Mouse (Mus musculus) hindbrain, embryonic 15.5 days (tissue): ENCODE data around the gene Ngly1. TPM values are rescaled to one million over a fixed set of nuclear protein-coding genes. Genes with fewer than 3 reads are reported as not detected.
"Not testable (repeated sequence)": the region's sequence is repeated elsewhere in the genome, so short reads cannot be mapped to it uniquely, and the experiment has no call there.

Experiments used
- ATAC-seq: fragments of 200-750 bp; cut with Nextera tagmentation; 2 replicates; pipeline ENCODE4 v1.8.0; 2017; ENCODE audit warnings: low read depth, moderate number of reproducible peaks, moderate TSS enrichment; ENCODE audit not compliant: low FRiP score
- H3K27ac ChIP-seq: fragments of 300-500 bp; sonication (generic); replicated peaks from 2 replicates; pipeline ENCODE4 v1.5.1; 2015; ENCODE audit warnings: mild to moderate bottlenecking, inconsistent platforms
- H3K27me3 ChIP-seq: fragments of 300-500 bp; sonication (generic); 2 replicates; pipeline ENCODE4 v1.6.1; 2015; ENCODE audit warnings: control low read depth, inconsistent platforms
- H3K36me3 ChIP-seq: fragments of 300-500 bp; sonication (generic); 2 replicates; pipeline ENCODE4 v1.6.1; 2015; ENCODE audit warnings: control low read depth, inconsistent platforms
- H3K4me1 ChIP-seq: fragments of 300-500 bp; sonication (generic); replicated peaks from 2 replicates; pipeline ENCODE4 v1.6.1; 2015; ENCODE audit warnings: control low read depth, inconsistent platforms
- H3K4me2 ChIP-seq: fragments of 300-500 bp; sonication (generic); 2 replicates; pipeline ENCODE4 v1.6.1; 2015; ENCODE audit warnings: moderate library complexity, mild to moderate bottlenecking, inconsistent platforms
- H3K4me3 ChIP-seq: fragments of 300-500 bp; sonication (generic); 2 replicates; pipeline ENCODE4 v1.5.1; 2015; ENCODE audit warnings: mild to moderate bottlenecking, inconsistent platforms
- H3K9ac ChIP-seq: fragments of 300-500 bp; sonication (generic); 2 replicates; pipeline ENCODE4 v1.6.1; 2015; ENCODE audit warnings: inconsistent platforms
- H3K9me3 ChIP-seq: fragments of 300-500 bp; sonication (generic); 2 replicates; pipeline ENCODE4 v1.6.1; 2016; ENCODE audit warnings: control low read depth, inconsistent platforms
- WGBS: fragments of 180-500 bp; shearing (Covaris S2); methylation state at CpG from one replicate; pipeline ENCODE4 v1.1.7; 2015; 5-methylcytosine and 5-hydroxymethylcytosine counted together
- polyA plus RNA-seq: library from polyadenylated mRNA; unstranded; fragments of >200 nt; fragmentation: Nextera tagmentation; extraction: Ambion mirVana; gene quantifications from 2 replicates; pipeline ENCODE4 v1.2.1, GENCODE M21; 2015

Gene Ngly1
- polyA plus RNA-seq, 1 experiment from 2014 or later, result 27.5 TPM

DNA sequence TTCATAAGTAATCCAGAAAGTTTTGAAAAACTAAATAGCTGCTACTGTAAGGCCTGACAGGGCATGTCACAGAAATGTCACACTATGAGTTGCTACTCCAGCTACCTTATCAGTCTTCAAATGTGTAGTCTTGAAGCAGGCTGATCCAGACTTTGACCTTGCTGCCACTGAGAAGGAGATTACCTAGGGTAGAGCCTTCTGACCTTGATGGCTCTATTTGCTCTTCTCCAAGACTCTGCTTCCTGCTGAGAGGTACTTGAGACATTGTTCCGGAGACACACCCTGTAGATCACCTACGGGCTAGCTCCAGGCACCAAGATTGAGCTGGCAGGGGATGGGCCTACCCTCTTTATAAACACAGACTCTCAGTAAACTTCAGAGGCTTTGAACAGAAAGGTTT lies 64.0 kb downstream of the Ngly1 start:
- H3K27me3 ChIP-seq, H3K9me3 ChIP-seq, ATAC-seq, H3K9ac ChIP-seq, H3K4me3 ChIP-seq, H3K4me1 ChIP-seq, H3K27ac ChIP-seq, H3K4me2 ChIP-seq, H3K36me3 ChIP-seq: not testable (repeated sequence)
- 75% methylated on average over 2 of the region's 2 CpGs for WGBS

DNA sequence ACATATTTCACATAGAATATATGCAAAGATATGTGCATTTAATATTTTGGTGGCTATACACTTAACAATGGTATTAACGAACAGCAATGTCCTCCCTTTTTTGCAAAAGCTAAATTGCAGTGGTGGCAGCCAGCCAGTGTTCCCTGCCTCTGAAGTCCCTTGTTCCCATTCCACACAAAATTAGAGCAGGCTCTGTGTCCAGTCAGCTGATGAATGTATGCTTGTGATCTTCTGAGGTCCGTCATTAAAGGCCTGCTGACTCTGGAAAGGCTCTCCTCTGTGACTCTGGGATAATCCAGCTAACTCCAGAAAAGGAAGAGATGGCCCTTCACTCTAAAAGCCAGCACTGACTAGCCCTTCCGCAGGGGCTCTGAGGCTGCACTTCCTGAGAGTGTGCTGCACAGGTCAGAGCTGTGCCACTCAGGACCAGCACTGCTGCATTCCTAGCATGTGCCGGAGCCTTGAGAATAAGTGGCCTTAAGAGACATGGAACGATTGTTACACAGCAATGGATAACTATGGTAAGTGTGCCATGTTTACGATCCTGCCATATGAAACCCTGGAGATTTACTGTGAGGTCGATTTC lies 64.9 kb downstream of the Ngly1 start:
- ATAC-seq, result no peak; the same call in 1 of the 2 replicates
- 0 out of 2 replicates have a peak overlapping the region, but pooled peaks have one; percentile 48 for H3K27ac ChIP-seq

DNA sequence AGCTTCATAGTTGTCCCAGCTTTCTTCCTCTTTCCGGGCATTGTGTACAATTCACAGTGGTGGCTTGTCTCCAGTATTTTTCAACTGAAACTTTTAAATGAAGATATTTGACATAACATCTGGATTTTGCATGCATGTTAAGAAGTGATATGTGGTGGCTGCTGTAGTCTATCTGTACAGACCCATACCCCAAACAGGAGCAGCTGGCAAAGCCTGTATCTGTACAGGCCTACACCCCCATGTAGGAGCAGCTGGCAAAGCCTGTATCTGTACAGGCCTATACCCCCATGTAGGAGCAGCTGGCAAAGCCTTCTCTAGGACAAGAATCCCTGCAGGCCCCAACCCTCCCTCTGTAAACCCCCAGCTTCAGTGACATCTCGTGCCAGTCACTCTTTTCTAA lies 65.8 kb downstream of the Ngly1 start:
- Histone ChIP-seq H3K4me1 (no peaks in the 10 kb centered on the region), H3K36me3 (no peaks in the 10 kb centered on the region)
- ATAC-seq, result no peak

More for the DNA sequence above, 64.9 kb downstream of the Ngly1 start:
- Histone ChIP-seq H3K9me3 (no peaks in the 10 kb centered on the region), H3K27me3 (no peaks in the 10 kb centered on the region), H3K4me2 (no peak overlapping the region), H3K4me3 (no peak overlapping the region), H3K4me1 (no peaks in the 10 kb centered on the region), H3K9ac (no peak overlapping the region), H3K36me3 (no peaks in the 10 kb centered on the region)
- WGBS, result 69% methylated on average over 7 of the region's 7 CpGs

DNA sequence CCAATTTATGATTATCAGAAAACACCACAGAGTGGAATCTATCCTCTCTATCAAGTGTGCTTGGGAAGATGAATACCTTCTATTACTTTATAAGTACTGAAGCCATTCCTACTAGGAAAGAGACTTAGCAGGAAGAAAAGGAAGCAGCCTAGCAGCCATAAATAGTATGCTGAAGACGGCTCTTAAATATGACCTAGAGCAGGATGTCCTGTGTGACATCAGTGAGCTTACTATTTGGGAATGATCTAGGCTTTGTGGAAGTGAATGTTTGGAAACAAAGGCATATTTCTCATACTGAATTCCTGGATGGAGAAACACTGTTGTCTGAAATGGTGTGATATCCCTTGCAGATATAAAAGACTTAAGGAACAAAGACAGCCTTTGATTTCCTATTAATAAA lies 67.6 kb downstream of the Ngly1 start:
- Histone ChIP-seq H3K4me2 (no peak overlapping the region), H3K27me3 (no peaks in the 10 kb centered on the region), H3K4me3 (no peak overlapping the region), H3K36me3 (no peaks in the 10 kb centered on the region), H3K4me1 (no peaks in the 10 kb centered on the region), H3K27ac (no peak overlapping the region), H3K9me3 (no peaks in the 10 kb centered on the region), H3K9ac (no peak overlapping the region)
- 87% methylated on average over 1 of the region's 1 CpGs for WGBS
- no peak for ATAC-seq

More for the DNA sequence above, 65.8 kb downstream of the Ngly1 start:
- WGBS, result 81% methylated on average over 2 of the region's 2 CpGs
- Histone ChIP-seq H3K27ac (no peak overlapping the region), H3K27me3 (no peaks in the 10 kb centered on the region), H3K9me3 (no peaks in the 10 kb centered on the region), H3K9ac (no peak overlapping the region), H3K4me3 (no peak overlapping the region), H3K4me2 (no peak overlapping the region)

DNA sequence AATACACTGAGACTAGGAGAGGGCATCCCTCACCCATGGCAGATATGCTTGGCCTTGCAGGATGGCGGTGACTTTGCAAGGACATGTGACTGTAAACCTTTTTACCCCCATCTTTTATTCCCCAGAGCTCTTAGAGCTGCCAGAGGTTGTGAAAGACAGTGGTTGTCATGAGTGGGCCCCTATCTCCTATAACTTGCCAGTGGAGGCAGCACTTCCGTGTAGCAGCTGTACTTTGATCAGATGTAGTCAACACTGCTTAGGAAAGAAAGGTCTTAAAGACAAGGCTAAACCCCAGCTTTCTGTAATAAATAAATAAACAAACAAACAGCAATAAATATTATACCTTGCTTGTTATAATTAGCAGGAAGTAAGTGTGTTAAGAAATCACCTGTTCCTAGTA lies 70.7 kb downstream of the Ngly1 start:
- Histone ChIP-seq H3K4me3 (no peak overlapping the region), H3K9me3 (no peaks in the 10 kb centered on the region), H3K4me1 (no peaks in the 10 kb centered on the region), H3K27me3 (no peaks in the 10 kb centered on the region), H3K9ac (no peak overlapping the region), H3K36me3 (no peaks in the 10 kb centered on the region), H3K4me2 (no peak overlapping the region), H3K27ac (no peak overlapping the region)
- no peak for ATAC-seq
- WGBS, result 84% methylated on average over 2 of the region's 2 CpGs

DNA sequence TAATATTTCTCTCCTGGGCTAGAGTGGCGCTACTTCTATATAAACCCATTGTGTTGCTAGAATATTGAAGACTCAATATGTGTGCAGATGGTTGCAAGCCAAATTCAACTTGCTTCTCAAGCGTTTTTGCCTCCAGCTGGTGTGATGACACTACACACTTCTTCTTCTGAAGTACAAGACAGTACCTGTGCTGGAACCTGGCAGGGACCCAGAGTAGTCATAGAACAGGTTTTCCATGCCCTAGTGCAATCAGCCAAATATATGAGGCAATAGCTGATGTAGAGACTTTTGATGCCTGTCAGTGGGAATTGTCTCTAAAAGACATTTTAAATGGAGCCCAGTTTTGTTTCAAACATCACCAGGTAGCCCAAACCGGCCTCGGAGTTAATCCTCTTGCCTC lies 75.3 kb downstream of the Ngly1 start:
- Histone ChIP-seq H3K27ac (no peak overlapping the region), H3K9ac (no peak overlapping the region), H3K9me3 (no peaks in the 10 kb centered on the region), H3K4me2 (no peak overlapping the region), H3K36me3 (no peaks in the 10 kb centered on the region), H3K27me3 (no peaks in the 10 kb centered on the region), H3K4me1 (0 out of 2 replicates have a peak, but pooled peaks cover 4% of the 10 kb centered on the region), H3K4me3 (no peak overlapping the region)
- 89% methylated on average over 4 of the region's 4 CpGs for WGBS
- ATAC-seq, result no peak

DNA sequence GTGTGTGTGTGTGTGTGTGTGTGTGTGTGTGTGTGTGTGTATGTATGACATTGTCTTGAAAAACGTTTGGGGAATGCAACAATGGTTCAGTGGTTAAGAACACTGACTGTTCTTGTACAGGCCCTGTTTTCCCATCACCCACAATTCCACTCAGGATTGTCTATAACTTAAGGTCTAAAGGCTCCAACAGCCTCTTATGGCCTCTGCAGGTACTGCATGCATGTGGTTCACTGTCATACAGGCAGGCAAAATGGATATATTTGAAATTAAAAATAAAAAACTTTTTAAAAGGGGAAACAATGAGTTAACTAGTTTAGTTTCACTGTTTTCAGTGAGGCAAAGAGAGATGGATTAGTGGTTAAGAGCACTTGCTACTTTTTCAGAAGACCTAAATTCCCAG lies 76.1 kb downstream of the Ngly1 start:
- 48% methylated on average over 1 of the region's 1 CpGs for WGBS
- no peak for ATAC-seq

DNA sequence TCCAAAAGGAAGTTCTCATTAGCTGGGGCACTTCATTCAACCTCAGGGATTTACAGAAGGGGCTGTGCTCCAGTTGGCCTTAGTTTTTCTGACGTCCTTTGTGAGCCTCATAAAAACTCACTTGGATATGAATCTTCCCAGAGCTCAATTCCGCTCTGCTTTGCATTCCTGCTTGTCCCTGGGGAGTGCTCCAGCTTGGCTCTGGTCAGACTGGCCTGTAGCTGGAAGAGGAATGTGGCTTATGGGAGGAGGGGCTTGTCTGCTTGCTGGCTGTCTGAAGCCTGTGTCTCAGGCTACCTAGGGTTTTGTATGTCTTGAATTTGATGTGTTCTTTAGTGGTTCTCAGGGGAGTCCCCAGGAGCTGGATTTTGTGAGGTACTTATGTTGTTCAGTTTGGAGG lies 79.5 kb downstream of the Ngly1 start:
- Histone ChIP-seq H3K9me3 (no peaks in the 10 kb centered on the region), H3K36me3 (no peaks in the 10 kb centered on the region), H3K4me2 (no peak overlapping the region), H3K27me3 (no peaks in the 10 kb centered on the region), H3K27ac (no peak overlapping the region), H3K9ac (no peak overlapping the region), H3K4me1 (0 out of 2 replicates have a peak, but pooled peaks cover 4% of the 10 kb centered on the region), H3K4me3 (no peak overlapping the region)
- WGBS, result 9% methylated on average over 2 of the region's 2 CpGs
- no peak for ATAC-seq

More for the DNA sequence above, 76.1 kb downstream of the Ngly1 start:
- no peak overlapping the region for H3K4me2 ChIP-seq
- no peaks in the 10 kb centered on the region for H3K36me3 ChIP-seq
- H3K9me3 ChIP-seq, result no peaks in the 10 kb centered on the region
- no peaks in the 10 kb centered on the region for H3K27me3 ChIP-seq
- H3K4me3 ChIP-seq, result no peak overlapping the region
- 0 out of 2 replicates have a peak, but pooled peaks cover 4% of the 10 kb centered on the region for H3K4me1 ChIP-seq
- no peak overlapping the region for H3K27ac ChIP-seq
- no peak overlapping the region for H3K9ac ChIP-seq

DNA sequence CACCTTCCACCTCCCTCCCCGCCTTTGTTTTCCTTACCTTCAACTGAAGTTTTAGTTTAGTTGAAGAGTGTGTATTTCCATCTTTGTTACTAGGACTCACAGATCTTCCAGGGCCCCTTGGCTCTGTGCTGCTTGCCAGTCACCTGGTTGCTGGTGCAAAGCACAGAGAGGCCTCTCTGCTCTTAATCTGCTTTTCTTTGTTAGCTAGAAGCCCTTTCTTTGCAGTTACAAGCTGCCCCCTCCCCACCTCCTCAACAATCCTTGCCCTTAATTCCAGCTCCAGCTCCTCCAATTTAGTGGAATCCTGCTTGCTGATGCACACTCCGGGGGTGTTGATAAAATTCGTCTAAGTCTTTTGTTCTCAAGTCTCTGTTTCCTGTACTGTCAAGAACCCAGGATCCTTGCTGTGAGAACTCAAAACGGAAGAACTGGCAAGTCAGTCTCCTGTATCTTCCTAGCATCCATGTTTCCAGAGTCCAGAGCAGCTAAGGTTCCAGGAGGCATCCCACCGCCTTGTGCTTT lies 79.9 kb downstream of the Ngly1 start:
- no peak overlapping the region for H3K4me2 ChIP-seq
- no peaks in the 10 kb centered on the region for H3K9me3 ChIP-seq
- no peak overlapping the region for H3K4me3 ChIP-seq
- no peak overlapping the region for H3K9ac ChIP-seq
- H3K27me3 ChIP-seq, result no peaks in the 10 kb centered on the region
- ATAC-seq, result no peak
- H3K27ac ChIP-seq, result no peak overlapping the region
- 41% methylated on average over 5 of the region's 5 CpGs for WGBS
- H3K4me1 ChIP-seq, result 0 out of 2 replicates have a peak, but pooled peaks cover 4% of the 10 kb centered on the region
- no peaks in the 10 kb centered on the region for H3K36me3 ChIP-seq

DNA sequence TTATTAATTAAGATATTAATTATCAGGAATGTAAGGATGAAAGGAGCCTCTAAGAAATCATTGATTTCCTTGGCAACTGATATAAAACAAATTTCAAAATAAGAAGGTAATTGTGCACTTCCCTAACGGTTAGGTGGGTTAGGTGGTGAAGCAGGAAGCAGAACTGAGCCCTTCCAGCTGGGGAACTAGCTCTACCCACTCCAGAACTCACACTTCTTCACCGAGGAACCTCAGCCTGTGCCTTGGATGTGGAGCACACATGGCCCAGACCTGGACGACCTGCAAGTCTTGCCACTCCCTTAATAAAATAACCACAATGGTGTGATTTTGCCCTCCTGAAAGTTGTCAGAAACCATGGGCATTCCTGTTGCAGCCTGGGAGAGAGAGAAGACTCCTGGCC lies 80.7 kb downstream of the Ngly1 start:
- H3K9ac ChIP-seq, result no peak overlapping the region
- H3K4me3 ChIP-seq, result no peak overlapping the region
- no peak overlapping the region for H3K4me2 ChIP-seq
- H3K36me3 ChIP-seq, result no peaks in the 10 kb centered on the region
- no peak for ATAC-seq
- H3K4me1 ChIP-seq, result 0 out of 2 replicates have a peak, but pooled peaks cover 4% of the 10 kb centered on the region
- WGBS, result 84% methylated on average over 3 of the region's 3 CpGs
- no peaks in the 10 kb centered on the region for H3K27me3 ChIP-seq
- no peaks in the 10 kb centered on the region for H3K9me3 ChIP-seq
- no peak overlapping the region for H3K27ac ChIP-seq

DNA sequence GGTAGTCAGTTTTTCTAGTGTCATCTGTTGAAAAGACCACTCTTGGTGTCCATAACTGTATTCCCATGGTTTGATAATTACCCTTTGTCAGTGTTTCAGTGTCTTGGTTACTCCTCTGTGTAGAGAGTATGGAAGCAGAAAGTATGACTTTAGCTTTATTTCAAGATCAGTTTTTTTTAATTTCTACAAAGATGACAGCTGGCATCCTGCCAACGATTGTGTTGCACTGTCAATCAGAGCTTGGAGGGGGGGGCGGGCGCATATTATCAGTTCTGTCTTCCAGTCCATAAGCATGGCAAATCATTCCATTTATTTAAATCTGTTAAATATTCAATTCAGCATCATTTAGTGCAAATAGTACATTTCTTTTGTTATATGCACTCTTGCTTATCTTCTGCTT lies 85.2 kb downstream of the Ngly1 start:
- no peak for ATAC-seq
- H3K36me3 ChIP-seq, result no peaks in the 10 kb centered on the region
- H3K9me3 ChIP-seq, result no peaks in the 10 kb centered on the region
- 82% methylated on average over 3 of the region's 3 CpGs for WGBS
- H3K27ac ChIP-seq, result no peak overlapping the region
- H3K27me3 ChIP-seq, result no peaks in the 10 kb centered on the region
- no peak overlapping the region for H3K4me2 ChIP-seq
- H3K4me3 ChIP-seq, result no peak overlapping the region
- H3K9ac ChIP-seq, result no peak overlapping the region
- no peaks in the 10 kb centered on the region for H3K4me1 ChIP-seq

DNA sequence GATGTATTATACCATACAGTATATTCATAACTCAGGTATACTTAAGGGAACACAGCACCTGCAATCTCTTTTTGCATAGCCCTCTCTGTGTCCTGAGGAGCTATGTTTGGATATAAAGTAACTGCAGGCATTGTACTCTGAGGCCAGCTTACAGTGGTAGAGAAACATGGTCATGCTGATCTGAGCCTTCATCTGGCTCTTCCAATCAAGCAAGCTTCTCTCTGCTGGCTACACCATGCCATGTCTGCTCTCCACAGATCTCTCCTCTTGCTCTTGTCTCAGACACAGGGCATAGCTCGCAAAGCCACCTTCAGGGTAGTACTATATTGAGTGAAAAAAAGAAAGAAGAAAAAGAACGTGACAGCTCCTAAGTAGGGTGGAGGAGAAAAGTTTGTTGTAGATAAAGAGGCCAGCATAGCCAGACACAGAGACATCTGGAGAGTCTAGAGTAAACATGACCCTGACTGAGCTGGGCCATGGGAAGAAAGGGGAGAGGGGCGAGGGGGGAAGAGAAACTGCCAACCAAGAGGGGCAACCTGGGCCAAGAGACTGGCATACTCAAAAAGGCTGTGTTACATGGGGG lies 86.8 kb downstream of the Ngly1 start:
- Histone ChIP-seq H3K4me3 (no peak overlapping the region), H3K4me2 (no peak overlapping the region), H3K27ac (no peak overlapping the region), H3K9ac (no peak overlapping the region), H3K9me3 (no peaks in the 10 kb centered on the region), H3K36me3 (no peaks in the 10 kb centered on the region), H3K4me1 (no peaks in the 10 kb centered on the region), H3K27me3 (no peaks in the 10 kb centered on the region)
- WGBS, result 76% methylated on average over 3 of the region's 3 CpGs
- no peak for ATAC-seq
